Comparison of ENCODE assay signal across 8 mouse cellular contexts in genomic region chr1:82839614-82840421, GRCm38 (mm10). TPM values are rescaled to one million over a fixed set of nuclear protein-coding genes. Genes with fewer than 3 reads are reported as not detected.
A peak's percentile ranks its signal among the peaks of the same experiment; 100 is the strongest.
DNase-seq lines count a peak whose midpoint lies in the region; ATAC-seq and TF ChIP-seq lines count a peak whose summit lies in the region.

No protein-coding gene starts in this region.

- H3K27ac ChIP-seq in gastrocnemius, adult 2 months, result peak overlapping the region; percentile 91
- H3K27ac ChIP-seq in midbrain, postnatal 0 days (ENCODE audit: low read depth, low read length), result peak overlapping the region; percentile 91

- DNase-seq in gastrocnemius, adult 2 months, result peak; percentile 75
- no peak for DNase-seq in gastrocnemius, adult 18-20 months (ENCODE audit: low spot score)
- DNase-seq in urinary bladder, postnatal 36 days (ENCODE audit: low spot score in 2 of 2), result peak; percentile 10 to 20
- no peak for DNase-seq in urinary bladder, adult 2 months (ENCODE audit: low spot score)
- DNase-seq in gastrocnemius, postnatal 4 days (ENCODE audit: low spot score in 2 of 2), result peak; percentile 32 to 48
- peak; percentile 62 for DNase-seq in liver
- DNase-seq in midbrain, postnatal 0 days (ENCODE audit: low spot score), result no peak
- no peak for DNase-seq in T-cell, adult 2 months (ENCODE audit: low spot score)

- intact Hi-C loops in gastrocnemius, adult 2 months (cut with DNase I), result loop anchor here (5.0 kb wide), 1 partner anchor 47 kb away; no protein-coding TSS in a partner anchor

- peak overlapping the region; percentile 85 for H3K4me2 ChIP-seq in midbrain, postnatal 0 days (ENCODE audit: low read depth, low read length, poor library complexity, severe bottlenecking)

- 1% methylated on average over 55 of the region's 86 CpGs for WGBS in midbrain, postnatal 0 days

- no peak for TF ChIP-seq CTCF in gastrocnemius, adult 2 months (IDR thresholded peaks at IDR 0.05)
- TF ChIP-seq CTCF in midbrain, postnatal 0 days (IDR thresholded peaks at IDR 0.05), result no peak

- peak overlapping the region; percentile 99 for H3K4me3 ChIP-seq in gastrocnemius, adult 2 months
- H3K4me3 ChIP-seq in midbrain, postnatal 0 days (ENCODE audit: low read depth, low read length), result peak overlapping the region; percentile 78

- no peaks in the 10 kb centered on the region for H3K36me3 ChIP-seq in midbrain, postnatal 0 days (ENCODE audit: insufficient read depth, low read length)

- peak; percentile 76 for ATAC-seq in midbrain, postnatal 0 days (ENCODE audit: low FRiP score)

- H3K9ac ChIP-seq in midbrain, postnatal 0 days (replicated peaks; ENCODE audit: low read length, poor library complexity, severe bottlenecking), result peak overlapping the region; percentile 96

- H3K4me1 ChIP-seq in midbrain, postnatal 0 days (ENCODE audit: insufficient read depth, low read length), result peaks cover 4% of the 10 kb centered on the region; the same call in 1 of the 2 replicates

- no peaks in the 10 kb centered on the region for H3K9me3 ChIP-seq in midbrain, postnatal 0 days (ENCODE audit: low read length)

- H3K27me3 ChIP-seq in midbrain, postnatal 0 days (ENCODE audit: insufficient read depth, low read length), result no peaks in the 10 kb centered on the region

RNA-seq across cellular contexts. Expression of gene Agfg1, which starts 0.5 kb away (rescaled TPM):
- total RNA-seq in gastrocnemius, adult 2 months (2021), result 10 to 100 TPM; 24.6 to 27.7 TPM
- total RNA-seq in gastrocnemius, adult 18-20 months (2021), result 10 to 100 TPM; 20.4 to 23.4 TPM
- polyA plus RNA-seq in urinary bladder, adult 2 months (2012; rRNA removed), result 30.5 TPM in 2 replicates
- 10 to 100 TPM; 37.1 to 41.4 TPM for total RNA-seq in gastrocnemius, postnatal 4 days (2021)
- 101 and 107 TPM in 2 replicates for total RNA-seq in midbrain, postnatal 0 days (2014; rRNA removed)
- polyA plus RNA-seq in midbrain, postnatal 0 days (2015; fragmentation: Nextera tagmentation; extraction: Ambion mirVana), result 17.0 and 20.2 TPM in 2 replicates

Comparison
In these comparisons a context has a peak if more than half of its experiments do, and no peak if none do; other contexts are left out.
1. DNase-seq: peak in gastrocnemius, adult 2 months (single experiment), urinary bladder, postnatal 36 days (2 of 2), gastrocnemius, postnatal 4 days (2 of 2) and liver (single experiment); none in gastrocnemius, adult 18-20 months (single experiment), urinary bladder, adult 2 months (single experiment), midbrain, postnatal 0 days (single experiment) and T-cell, adult 2 months (single experiment).